Mouse (Mus musculus) olfactory bulb, adult 2 months (tissue): ENCODE measurements around the gene Micu2.

ENCODE experiments used
- CTCF ChIP-seq: fragments of 200-500 bp; IDR thresholded peaks from 2 replicates; pipeline ENCODE4 v1.5.1; 2012; ENCODE audit warnings: low read depth, mild to moderate bottlenecking, low read length, moderate library complexity; ENCODE audit not compliant: insufficient read depth
- POLR2A ChIP-seq: fragments of 200-500 bp; IDR thresholded peaks from 2 replicates; pipeline ENCODE4 v1.6.1; 2012; ENCODE audit warnings: mild to moderate bottlenecking, low read depth, low read length, moderate library complexity; ENCODE audit not compliant: insufficient read depth

- TF ChIP-seq POLR2A (no peak), CTCF (no peak)
Measured at GRCm38 (mm10) chr14:57937297-57937696, 61.8 kb downstream of the Micu2 start.
